Mouse (Mus musculus) limb, embryonic 11.5 days (tissue): ENCODE results near the gene Oxtr. TPM values are rescaled to one million over a fixed set of nuclear protein-coding genes. Genes with fewer than 3 reads are reported as not detected.

Experiments
- ATAC-seq: fragments of 200-750 bp; cut with Nextera tagmentation; 2 replicates; pipeline ENCODE4 v1.8.0; 2017; ENCODE audit warnings: low read depth; ENCODE audit not compliant: insufficient number of reproducible peaks, low FRiP score, low TSS enrichment
- DNase-seq: peaks from one replicate; pipeline ENCODE4 v3.0.0-alpha.2; 2015; ENCODE audit warnings: low spot score
- H3K27ac ChIP-seq: fragments of 300-500 bp; sonication (generic); replicated peaks from 2 replicates; pipeline ENCODE4 v1.5.1; 2014; ENCODE audit warnings: low read depth, mild to moderate bottlenecking, low read length
- H3K27me3 ChIP-seq: fragments of 300-500 bp; sonication (generic); 2 replicates; pipeline ENCODE4 v1.6.1; 2014; ENCODE audit warnings: mild to moderate bottlenecking, low read length, mixed read lengths; ENCODE audit not compliant: control insufficient read depth, insufficient read depth
- H3K36me3 ChIP-seq: fragments of 300-500 bp; sonication (generic); 2 replicates; pipeline ENCODE4 v1.6.1; 2014; ENCODE audit warnings: mild to moderate bottlenecking, low read length, moderate library complexity, mixed read lengths; ENCODE audit not compliant: control insufficient read depth, insufficient read depth
- H3K4me1 ChIP-seq: fragments of 300-500 bp; sonication (generic); 2 replicates; pipeline ENCODE4 v1.6.1; 2014; ENCODE audit warnings: low read length, mixed read lengths; ENCODE audit not compliant: control insufficient read depth, insufficient read depth
- H3K4me2 ChIP-seq: fragments of 300-500 bp; sonication (generic); 2 replicates; pipeline ENCODE4 v1.6.1; 2014; ENCODE audit warnings: low read depth, mild to moderate bottlenecking, moderate library complexity; ENCODE audit not compliant: severe bottlenecking
- H3K4me3 ChIP-seq: fragments of 300-500 bp; sonication (generic); 2 replicates; pipeline ENCODE4 v1.5.1; 2014; ENCODE audit warnings: low read depth, low read length
- H3K9ac ChIP-seq: fragments of 300-500 bp; sonication (generic); 2 replicates; pipeline ENCODE4 v1.6.1; 2014; ENCODE audit warnings: mild to moderate bottlenecking, low read length
- H3K9me3 ChIP-seq: fragments of 300-500 bp; sonication (generic); 2 replicates; pipeline ENCODE4 v1.6.1; 2016; ENCODE audit warnings: low read length; ENCODE audit not compliant: control insufficient read depth
- WGBS: fragments of 180-500 bp; shearing (Covaris S2); extraction: QIAGEN DNeasy Blood & Tissue Kit; methylation state at CpG from one replicate; pipeline ENCODE4 v1.1.7; 2014; 5-methylcytosine and 5-hydroxymethylcytosine counted together
- polyA plus RNA-seq: library from polyadenylated mRNA; unstranded; fragments of >200 nt; fragmentation: Nextera tagmentation; extraction: Ambion mirVana; gene quantifications from 2 replicates; pipeline ENCODE4 v1.2.1, GENCODE M21; 2014

The Oxtr gene
- polyA plus RNA-seq, 1 experiment from 2014 or later = 0.21 TPM

GRCm38 (mm10) chr6:112509590-112510131, 19.9 kb upstream of the Oxtr start:
- no peaks in the 10 kb centered on the region for H3K9me3 ChIP-seq
- peaks cover 9% of the 10 kb centered on the region; the same call in 1 of the 2 replicates for H3K4me1 ChIP-seq
- H3K9ac ChIP-seq = no peak overlapping the region
- ATAC-seq (no peak), DNase-seq (no peak)
- H3K27me3 ChIP-seq = no peaks in the 10 kb centered on the region
- no peak overlapping the region for H3K4me3 ChIP-seq
- no peak overlapping the region for H3K27ac ChIP-seq
- H3K4me2 ChIP-seq = no peak overlapping the region
- WGBS = 59% methylated on average over 2 of the region's 2 CpGs
- no peaks in the 10 kb centered on the region for H3K36me3 ChIP-seq

- no peak overlapping the region for H3K9ac ChIP-seq
- H3K9me3 ChIP-seq = no peaks in the 10 kb centered on the region
- 76% methylated on average over 2 of the region's 2 CpGs for WGBS
- DNase-seq = no peak
- H3K36me3 ChIP-seq = no peaks in the 10 kb centered on the region
- H3K4me1 ChIP-seq = peaks cover 9% of the 10 kb centered on the region; the same call in 1 of the 2 replicates
- no peak overlapping the region for H3K4me3 ChIP-seq
- no peak overlapping the region for H3K27ac ChIP-seq
- no peaks in the 10 kb centered on the region for H3K27me3 ChIP-seq
- no peak overlapping the region for H3K4me2 ChIP-seq
- no peak for ATAC-seq
Measured at GRCm38 (mm10) chr6:112507617-112508016, 17.9 kb upstream of the Oxtr start.

GRCm38 (mm10) chr6:112501156-112501555, 11.4 kb upstream of the Oxtr start:
- Histone ChIP-seq H3K27me3 (no peaks in the 10 kb centered on the region), H3K9ac (no peak overlapping the region), H3K27ac (no peak overlapping the region), H3K4me3 (no peak overlapping the region), H3K36me3 (no peaks in the 10 kb centered on the region), H3K9me3 (no peaks in the 10 kb centered on the region), H3K4me1 (no peaks in the 10 kb centered on the region), H3K4me2 (no peak overlapping the region)
- ATAC-seq = no peak
- DNase-seq = no peak
- 76% methylated on average over 2 of the region's 2 CpGs for WGBS

- 84% methylated on average over 2 of the region's 2 CpGs for WGBS
- Histone ChIP-seq H3K4me3 (no peak overlapping the region), H3K9ac (no peak overlapping the region), H3K27me3 (no peaks in the 10 kb centered on the region), H3K4me1 (peaks cover 14% of the 10 kb centered on the region), H3K36me3 (no peaks in the 10 kb centered on the region), H3K9me3 (no peaks in the 10 kb centered on the region), H3K4me2 (no peak overlapping the region), H3K27ac (no peak overlapping the region)
- DNase-seq = no peak
- no peak for ATAC-seq
Measured at GRCm38 (mm10) chr6:112499456-112499855, 9.7 kb upstream of the Oxtr start.

GRCm38 (mm10) chr6:112498716-112499115, 9.0 kb upstream of the Oxtr start:
- H3K36me3 ChIP-seq = no peaks in the 10 kb centered on the region
- H3K4me1 ChIP-seq = peaks cover 15% of the 10 kb centered on the region
- no peak overlapping the region for H3K4me3 ChIP-seq
- no peak overlapping the region for H3K27ac ChIP-seq
- DNase-seq (no peak), ATAC-seq (no peak)
- H3K27me3 ChIP-seq = no peaks in the 10 kb centered on the region
- H3K9me3 ChIP-seq = no peaks in the 10 kb centered on the region
- no peak overlapping the region for H3K9ac ChIP-seq
- WGBS = 96% methylated on average over 3 of the region's 3 CpGs
- H3K4me2 ChIP-seq = no peak overlapping the region

- Histone ChIP-seq H3K4me3 (no peak overlapping the region), H3K9me3 (no peaks in the 10 kb centered on the region), H3K9ac (no peak overlapping the region), H3K27ac (no peak overlapping the region), H3K36me3 (no peaks in the 10 kb centered on the region), H3K4me1 (peaks cover 15% of the 10 kb centered on the region), H3K4me2 (no peak overlapping the region), H3K27me3 (no peaks in the 10 kb centered on the region)
- DNase-seq = no peak
- 75% methylated on average over 2 of the region's 2 CpGs for WGBS
- ATAC-seq = no peak
Measured at GRCm38 (mm10) chr6:112497456-112497855, 7.7 kb upstream of the Oxtr start.

GRCm38 (mm10) chr6:112496291-112497060, 6.7 kb upstream of the Oxtr start:
- H3K9ac ChIP-seq = no peak overlapping the region
- WGBS = 83% methylated on average over 8 of the region's 8 CpGs
- H3K27ac ChIP-seq = no peak overlapping the region
- H3K36me3 ChIP-seq = no peaks in the 10 kb centered on the region
- no peak overlapping the region for H3K4me3 ChIP-seq
- H3K27me3 ChIP-seq = no peaks in the 10 kb centered on the region
- no peak for DNase-seq
- no peak overlapping the region for H3K4me2 ChIP-seq
- no peaks in the 10 kb centered on the region for H3K9me3 ChIP-seq
- no peak for ATAC-seq
- peaks cover 15% of the 10 kb centered on the region for H3K4me1 ChIP-seq

- peak; percentile 55 for DNase-seq
- H3K9me3 ChIP-seq = no peaks in the 10 kb centered on the region
- ATAC-seq = no peak
- no peak overlapping the region for H3K4me3 ChIP-seq
- H3K36me3 ChIP-seq = no peaks in the 10 kb centered on the region
- no peak overlapping the region for H3K9ac ChIP-seq
- H3K27me3 ChIP-seq = peaks cover 5% of the 10 kb centered on the region; the same call in 1 of the 2 replicates
- H3K4me2 ChIP-seq = no peak overlapping the region; the same call in 1 of the 2 replicates
- peaks cover 16% of the 10 kb centered on the region for H3K4me1 ChIP-seq
- 0 out of 2 replicates have a peak overlapping the region, but pooled peaks have one; percentile 42 for H3K27ac ChIP-seq
- 25% methylated on average over 4 of the region's 4 CpGs for WGBS
Measured at GRCm38 (mm10) chr6:112495219-112495618, 5.5 kb upstream of the Oxtr start.
